Mouse (Mus musculus) neural tube, embryonic 12.5 days (tissue): ENCODE data around the gene Gm20431. TPM values are rescaled to one million over a fixed set of nuclear protein-coding genes. Genes with fewer than 3 reads are reported as not detected.

Source experiments
- ATAC-seq: fragments of 200-750 bp; cut with Nextera tagmentation; 2 replicates; pipeline ENCODE4 v1.8.0; 2017; ENCODE audit warnings: low read depth, mild to moderate bottlenecking, moderate TSS enrichment, moderate library complexity; ENCODE audit not compliant: low FRiP score
- H3K27ac ChIP-seq: fragments of 300-500 bp; sonication (generic); 2 replicates; pipeline ENCODE4 v1.5.1; 2016
- H3K27me3 ChIP-seq: fragments of 300-500 bp; sonication (generic); replicated peaks from 2 replicates; pipeline ENCODE4 v1.6.1; 2016; ENCODE audit warnings: mild to moderate bottlenecking
- H3K36me3 ChIP-seq: fragments of 300-500 bp; sonication (generic); 2 replicates; pipeline ENCODE4 v1.6.1; 2016; ENCODE audit warnings: mild to moderate bottlenecking
- H3K4me1 ChIP-seq: fragments of 300-500 bp; sonication (generic); 2 replicates; pipeline ENCODE4 v1.6.1; 2016
- H3K4me2 ChIP-seq: fragments of 300-500 bp; sonication (generic); replicated peaks from 2 replicates; pipeline ENCODE4 v1.6.1; 2016; ENCODE audit warnings: mild to moderate bottlenecking
- H3K4me3 ChIP-seq: fragments of 300-500 bp; sonication (generic); 2 replicates; pipeline ENCODE4 v1.5.1; 2016
- H3K9ac ChIP-seq: fragments of 300-500 bp; sonication (generic); 2 replicates; pipeline ENCODE4 v1.6.1; 2016; ENCODE audit warnings: mild to moderate bottlenecking
- H3K9me3 ChIP-seq: fragments of 300-500 bp; sonication (generic); 2 replicates; pipeline ENCODE4 v1.6.1; 2016; ENCODE audit warnings: mild to moderate bottlenecking
- WGBS: fragments of 180-500 bp; shearing (Covaris S2); methylation state at CpG from one replicate; pipeline ENCODE4 v1.1.7; 2016; 5-methylcytosine and 5-hydroxymethylcytosine counted together
- polyA plus RNA-seq: library from polyadenylated mRNA; unstranded; fragments of >200 nt; fragmentation: Nextera tagmentation; extraction: Ambion mirVana; gene quantifications from 2 replicates; pipeline ENCODE4 v1.2.1, GENCODE M21; 2016

Gene Gm20431
- polyA plus RNA-seq, 1 experiment from 2014 or later = 12.8 TPM

DNA sequence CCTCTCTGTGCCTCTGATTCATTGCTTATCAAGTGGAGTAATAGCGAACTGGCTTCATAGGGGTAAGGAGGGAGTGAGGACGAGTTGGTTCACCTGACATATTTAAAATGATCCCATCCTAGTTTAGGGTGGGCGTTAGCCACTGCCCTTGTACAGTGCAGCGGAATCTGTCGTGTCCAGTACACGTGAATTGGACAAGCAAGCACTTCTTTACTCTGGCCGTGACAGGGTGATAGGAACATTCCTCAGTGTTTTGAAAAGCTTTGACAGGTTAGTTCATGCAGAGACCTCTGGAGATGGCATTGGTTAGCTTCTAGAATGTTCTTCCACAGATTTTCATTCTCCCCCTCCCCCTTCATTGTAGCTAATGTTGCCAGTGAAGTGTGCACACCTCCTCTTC, 33.7 kb upstream of the Gm20431 start:
- Histone ChIP-seq H3K27me3 (peaks cover 22% of the 10 kb centered on the region), H3K4me1 (0 out of 2 replicates have a peak, but pooled peaks cover under 1% of the 10 kb centered on the region), H3K27ac (no peak overlapping the region), H3K4me3 (no peak overlapping the region), H3K9me3 (no peaks in the 10 kb centered on the region), H3K9ac (no peak overlapping the region), H3K4me2 (no peak overlapping the region), H3K36me3 (no peaks in the 10 kb centered on the region)
- no peak for ATAC-seq
- WGBS = 95% methylated on average over 7 of the region's 7 CpGs

DNA sequence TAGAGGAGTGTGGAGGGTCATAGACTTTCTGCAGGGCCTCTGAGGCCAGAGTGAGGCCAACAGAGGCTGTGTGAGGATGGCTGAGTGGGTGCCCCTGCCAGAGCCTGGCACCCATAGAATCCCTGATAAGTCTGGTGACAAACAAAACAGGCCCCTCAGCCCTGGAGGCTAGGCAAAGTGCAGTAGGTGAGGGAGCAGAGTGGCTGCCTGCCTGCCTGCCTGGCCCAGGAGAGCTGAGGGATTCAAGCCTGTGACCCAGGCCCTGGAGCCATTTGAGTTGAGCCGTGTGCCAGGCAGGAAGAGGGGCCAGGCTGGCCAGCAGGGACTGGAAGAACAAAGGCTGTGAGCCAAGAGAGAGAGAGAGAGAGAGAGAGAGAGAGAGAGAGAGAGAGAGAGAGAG, 32.9 kb upstream of the Gm20431 start:
- H3K27me3 ChIP-seq = peaks cover 29% of the 10 kb centered on the region

GRCm38 (mm10) chr2:167693540-167693939, 32.2 kb upstream of the Gm20431 start:
- Histone ChIP-seq H3K4me3 (no peak overlapping the region), H3K27ac (no peak overlapping the region)

More for the DNA sequence above, 32.9 kb upstream of the Gm20431 start:
- Histone ChIP-seq H3K4me1 (peaks cover 7% of the 10 kb centered on the region; the same call in 1 of the 2 replicates), H3K4me2 (no peak overlapping the region), H3K9me3 (no peaks in the 10 kb centered on the region), H3K36me3 (no peaks in the 10 kb centered on the region), H3K4me3 (no peak overlapping the region), H3K9ac (no peak overlapping the region), H3K27ac (no peak overlapping the region)
- no peak for ATAC-seq
- WGBS = 80% methylated on average over 1 of the region's 1 CpGs

GRCm38 (mm10) chr2:167692831-167693230, 31.5 kb upstream of the Gm20431 start:
- no peak overlapping the region for H3K4me2 ChIP-seq
- no peak for ATAC-seq
- H3K4me3 ChIP-seq = no peak overlapping the region
- no peak overlapping the region for H3K9ac ChIP-seq
- WGBS = 71% methylated on average over 3 of the region's 3 CpGs
- H3K36me3 ChIP-seq = no peaks in the 10 kb centered on the region
- peaks cover 11% of the 10 kb centered on the region; the same call in 1 of the 2 replicates for H3K4me1 ChIP-seq
- peaks cover 44% of the 10 kb centered on the region for H3K27me3 ChIP-seq
- H3K27ac ChIP-seq = no peak overlapping the region
- no peaks in the 10 kb centered on the region for H3K9me3 ChIP-seq

More at GRCm38 (mm10) chr2:167693540-167693939, 32.2 kb upstream of the Gm20431 start:
- Histone ChIP-seq H3K36me3 (no peaks in the 10 kb centered on the region), H3K4me2 (no peak overlapping the region), H3K9ac (no peak overlapping the region), H3K4me1 (peaks cover 11% of the 10 kb centered on the region; the same call in 1 of the 2 replicates), H3K27me3 (peaks cover 36% of the 10 kb centered on the region), H3K9me3 (no peaks in the 10 kb centered on the region)
- no peak for ATAC-seq
- WGBS = 89% methylated on average over 2 of the region's 2 CpGs

- Histone ChIP-seq H3K4me3 (no peak overlapping the region), H3K4me1 (peaks cover 11% of the 10 kb centered on the region; the same call in 1 of the 2 replicates), H3K27me3 (peaks cover 51% of the 10 kb centered on the region), H3K9ac (no peak overlapping the region), H3K27ac (no peak overlapping the region), H3K36me3 (no peaks in the 10 kb centered on the region), H3K4me2 (no peak overlapping the region), H3K9me3 (no peaks in the 10 kb centered on the region)
- ATAC-seq = no peak
- WGBS = 90% methylated on average over 14 of the region's 14 CpGs
Observed at GRCm38 (mm10) chr2:167691871-167692661, 30.8 kb upstream of the Gm20431 start.

DNA sequence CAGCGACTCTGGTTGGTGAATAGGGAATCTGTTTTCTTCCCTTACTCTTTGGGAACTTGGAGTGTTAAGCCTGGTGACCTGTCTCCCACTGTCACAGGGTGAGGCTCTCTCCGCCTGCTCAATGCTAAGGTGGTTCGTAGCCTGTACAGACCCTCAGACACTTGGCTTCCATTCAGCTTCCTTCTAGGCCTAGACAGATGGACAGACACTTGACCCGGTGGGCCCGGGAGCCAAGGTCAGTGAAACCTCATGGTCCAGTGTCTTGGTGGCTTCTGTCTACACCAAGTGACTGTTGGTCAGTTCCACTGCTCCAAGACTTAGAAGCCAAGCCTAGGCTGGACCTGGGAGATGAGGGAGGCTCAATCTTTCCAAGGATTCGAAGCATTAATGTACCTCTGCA, 30.1 kb upstream of the Gm20431 start:
- no peak overlapping the region for H3K4me2 ChIP-seq
- H3K36me3 ChIP-seq = no peaks in the 10 kb centered on the region
- H3K27me3 ChIP-seq = peaks cover 55% of the 10 kb centered on the region
- H3K9me3 ChIP-seq = no peaks in the 10 kb centered on the region
- no peak for ATAC-seq
- H3K4me3 ChIP-seq = no peak overlapping the region
- no peak overlapping the region for H3K27ac ChIP-seq
- H3K9ac ChIP-seq = no peak overlapping the region
- 93% methylated on average over 6 of the region's 6 CpGs for WGBS
- H3K4me1 ChIP-seq = peaks cover 11% of the 10 kb centered on the region; the same call in 1 of the 2 replicates

- ATAC-seq = no peak
- H3K4me1 ChIP-seq = peaks cover 11% of the 10 kb centered on the region; the same call in 1 of the 2 replicates
- no peaks in the 10 kb centered on the region for H3K36me3 ChIP-seq
- no peak overlapping the region for H3K9ac ChIP-seq
- H3K9me3 ChIP-seq = no peaks in the 10 kb centered on the region
- no peak overlapping the region for H3K27ac ChIP-seq
- no peak overlapping the region for H3K4me2 ChIP-seq
- no peak overlapping the region for H3K4me3 ChIP-seq
- WGBS = 86% methylated on average over 12 of the region's 12 CpGs
- peaks cover 56% of the 10 kb centered on the region for H3K27me3 ChIP-seq
Observed at GRCm38 (mm10) chr2:167690962-167691311, 29.6 kb upstream of the Gm20431 start.

- peak overlapping the region; percentile 93 for H3K4me2 ChIP-seq
- no peak overlapping the region for H3K27ac ChIP-seq
- H3K9ac ChIP-seq = no peak overlapping the region
- WGBS = 65% methylated on average over 15 of the region's 15 CpGs
- ATAC-seq = no peak
- peaks cover 11% of the 10 kb centered on the region; the same call in 1 of the 2 replicates for H3K4me1 ChIP-seq
- no peaks in the 10 kb centered on the region for H3K9me3 ChIP-seq
- H3K36me3 ChIP-seq = no peaks in the 10 kb centered on the region
- H3K27me3 ChIP-seq = peaks cover 61% of the 10 kb centered on the region
- H3K4me3 ChIP-seq = no peak overlapping the region
Observed at GRCm38 (mm10) chr2:167690219-167690961, 29.1 kb upstream of the Gm20431 start.

DNA sequence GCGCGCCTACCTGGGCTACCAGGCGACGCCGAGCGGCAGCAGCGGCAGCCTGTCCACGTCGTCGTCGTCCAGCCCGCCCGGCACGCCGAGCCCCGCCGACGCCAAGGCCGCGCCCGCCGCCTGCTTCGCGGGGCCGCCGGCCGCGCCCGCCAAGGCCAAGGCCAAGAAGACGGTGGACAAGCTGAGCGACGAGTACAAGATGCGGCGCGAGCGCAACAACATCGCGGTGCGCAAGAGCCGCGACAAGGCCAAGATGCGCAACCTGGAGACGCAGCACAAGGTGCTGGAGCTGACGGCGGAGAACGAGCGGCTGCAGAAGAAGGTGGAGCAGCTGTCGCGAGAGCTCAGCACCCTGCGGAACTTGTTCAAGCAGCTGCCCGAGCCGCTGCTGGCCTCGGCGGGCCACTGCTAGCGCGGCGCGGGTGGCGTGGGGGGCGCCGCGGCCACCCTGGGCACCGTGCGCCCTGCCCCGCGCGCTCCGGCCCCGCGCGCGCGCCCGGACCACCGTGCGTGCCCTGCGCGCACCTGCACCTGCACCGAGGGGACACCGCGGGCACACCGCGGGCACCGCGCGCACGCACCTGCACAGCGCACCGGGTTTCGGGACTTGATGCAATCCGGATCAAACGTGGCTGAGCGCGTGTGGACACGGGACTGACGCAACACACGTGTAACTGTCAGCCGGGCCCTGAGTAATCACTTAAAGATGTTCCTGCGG, 28.4 kb upstream of the Gm20431 start, which contains the start of gene Tmem189:
Tmem189 (minus strand) TSS at position 322 of the 718 bp plus-strand sequence.
- H3K4me2 ChIP-seq = peak within 1 kb of the TSS; percentile 93
- no peaks in the 10 kb centered on the region for H3K9me3 ChIP-seq
- H3K36me3 ChIP-seq = no peaks in the 10 kb centered on the region
- H3K27ac ChIP-seq = no peak within 1 kb of the TSS
- H3K27me3 ChIP-seq = peaks cover 65% of the 10 kb centered on the region
- peak within 1 kb of the TSS; percentile 58 for H3K4me3 ChIP-seq
- peak within 1 kb of the TSS; percentile 57 for H3K9ac ChIP-seq
- under 1% methylated on average over 97 of the region's 99 CpGs for WGBS
- no peak for ATAC-seq
- H3K4me1 ChIP-seq = peaks cover 11% of the 10 kb centered on the region; the same call in 1 of the 2 replicates

DNA sequence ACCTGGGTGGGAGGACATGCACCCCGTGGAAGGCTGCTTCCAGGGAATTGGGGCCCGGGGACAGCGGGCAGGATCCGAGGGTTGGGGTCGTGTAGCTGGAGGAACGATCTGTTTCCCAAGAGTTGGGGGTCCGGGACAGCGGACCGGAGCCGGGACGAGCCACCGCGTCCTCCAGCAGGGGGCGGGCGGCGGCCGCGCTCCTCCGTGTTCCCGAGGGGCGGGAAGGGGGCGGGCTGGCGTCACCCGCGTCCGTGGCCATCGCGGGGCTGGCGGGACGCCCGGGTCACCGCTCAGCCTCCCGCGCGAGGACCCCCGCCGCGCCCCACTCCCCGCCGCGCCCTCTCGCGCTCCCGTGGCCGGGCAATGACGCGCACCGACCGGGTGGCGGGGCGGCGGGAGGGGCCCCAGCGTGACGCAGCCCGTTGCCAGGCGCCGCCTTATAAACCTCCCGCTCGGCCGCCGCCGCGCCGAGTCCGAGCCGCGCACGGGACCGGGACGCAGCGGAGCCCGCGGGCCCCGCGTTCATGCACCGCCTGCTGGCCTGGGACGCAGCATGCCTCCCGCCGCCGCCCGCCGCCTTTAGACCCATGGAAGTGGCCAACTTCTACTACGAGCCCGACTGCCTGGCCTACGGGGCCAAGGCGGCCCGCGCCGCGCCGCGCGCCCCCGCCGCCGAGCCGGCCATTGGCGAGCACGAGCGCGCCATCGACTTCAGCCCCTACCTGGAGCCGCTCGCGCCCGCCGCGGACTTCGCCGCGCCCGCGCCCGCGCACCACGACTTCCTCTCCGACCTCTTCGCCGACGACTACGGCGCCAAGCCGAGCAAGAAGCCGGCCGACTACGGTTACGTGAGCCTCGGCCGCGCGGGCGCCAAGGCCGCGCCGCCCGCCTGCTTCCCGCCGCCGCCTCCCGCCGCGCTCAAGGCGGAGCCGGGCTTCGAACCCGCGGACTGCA, 27.5 kb upstream of the Gm20431 start, which contains the start of gene Cebpb:
Cebpb (plus strand) TSS at position 418 of the 954 bp plus-strand sequence.
- ATAC-seq = peak; percentile 19
- Histone ChIP-seq H3K27me3 (peaks cover 67% of the 10 kb centered on the region), H3K36me3 (no peaks in the 10 kb centered on the region), H3K9me3 (no peaks in the 10 kb centered on the region), H3K4me3 (peak within 1 kb of the TSS; percentile 58), H3K4me2 (peak within 1 kb of the TSS; percentile 93), H3K27ac (no peak within 1 kb of the TSS), H3K9ac (peak within 1 kb of the TSS; percentile 57), H3K4me1 (peaks cover 11% of the 10 kb centered on the region; the same call in 1 of the 2 replicates)
- under 1% methylated on average over 139 of the region's 147 CpGs for WGBS

GRCm38 (mm10) chr2:167688126-167688497, 26.8 kb upstream of the Gm20431 start:
- Histone ChIP-seq H3K27me3 (peaks cover 67% of the 10 kb centered on the region), H3K4me1 (peaks cover 11% of the 10 kb centered on the region; the same call in 1 of the 2 replicates), H3K9ac (peak overlapping the region; percentile 57; the same call in 1 of the 2 replicates), H3K4me3 (peak overlapping the region; percentile 58), H3K4me2 (peak overlapping the region; percentile 93), H3K36me3 (no peaks in the 10 kb centered on the region), H3K9me3 (no peaks in the 10 kb centered on the region), H3K27ac (no peak overlapping the region)
- 25% methylated on average over 12 of the region's 12 CpGs for WGBS
- peak; percentile 27; the same call in 1 of the 2 replicates for ATAC-seq
